Mouse (Mus musculus): ENCODE data around the gene Ercc6. TPM values are rescaled to one million over a fixed set of nuclear protein-coding genes. Genes with fewer than 3 reads are reported as not detected.

Gene Ercc6
- polyA plus RNA-seq, 1 experiment from 2014 or later = 8.4 TPM

- Histone ChIP-seq H3K9me3 (ENCODE audit: control insufficient read depth, low read length) (no peaks in the 10 kb centered on the region), H3K27ac (replicated peaks) (no peak overlapping the region), H3K27me3 (ENCODE audit: control insufficient read depth, insufficient read depth, low read length) (no peaks in the 10 kb centered on the region), H3K36me3 (ENCODE audit: control insufficient read depth, insufficient read depth, low read length) (no peaks in the 10 kb centered on the region), H3K9ac (ENCODE audit: low read length) (no peak overlapping the region), H3K4me1 (replicated peaks; ENCODE audit: control insufficient read depth, insufficient read depth) (no peaks in the 10 kb centered on the region), H3K4me2 (replicated peaks; ENCODE audit: low read depth) (no peak overlapping the region), H3K4me3 (ENCODE audit: low read depth, low read length) (no peak overlapping the region)
- WGBS = 49% methylated on average over 8 of the region's 8 CpGs
- DNase-seq (ENCODE audit: low spot score) (no peak), ATAC-seq (ENCODE audit: low FRiP score, low TSS enrichment) (no peak)
- no peak for TF ChIP-seq CTCF (IDR thresholded peaks at IDR 0.05; ENCODE audit: low read depth)
Measured at GRCm38 (mm10) chr14:32606316-32606715, 93.0 kb downstream of the Ercc6 start.

GRCm38 (mm10) chr14:32609392-32609791 is 96.1 kb downstream of the Ercc6 start:
- Histone ChIP-seq H3K27ac (replicated peaks) (no peak overlapping the region), H3K4me3 (ENCODE audit: low read depth, low read length) (no peak overlapping the region), H3K27me3 (ENCODE audit: control insufficient read depth, insufficient read depth, low read length) (no peaks in the 10 kb centered on the region), H3K9ac (ENCODE audit: low read length) (no peak overlapping the region), H3K9me3 (ENCODE audit: control insufficient read depth, low read length) (no peaks in the 10 kb centered on the region), H3K4me2 (replicated peaks; ENCODE audit: low read depth) (no peak overlapping the region), H3K4me1 (replicated peaks; ENCODE audit: control insufficient read depth, insufficient read depth) (no peaks in the 10 kb centered on the region), H3K36me3 (ENCODE audit: control insufficient read depth, insufficient read depth, low read length) (no peaks in the 10 kb centered on the region)
- WGBS = 10% methylated on average over 3 of the region's 3 CpGs
- DNase-seq (ENCODE audit: low spot score) (no peak), ATAC-seq (ENCODE audit: low FRiP score, low TSS enrichment) (no peak)
- TF ChIP-seq CTCF (IDR thresholded peaks at IDR 0.05; ENCODE audit: low read depth) (peak; percentile 80), EP300 (optimal IDR thresholded peaks at IDR 0.05) (no peak)

- Histone ChIP-seq H3K4me2 (replicated peaks; ENCODE audit: low read depth) (no peak overlapping the region), H3K36me3 (ENCODE audit: control insufficient read depth, insufficient read depth, low read length) (no peaks in the 10 kb centered on the region), H3K4me3 (ENCODE audit: low read depth, low read length) (no peak overlapping the region), H3K9ac (ENCODE audit: low read length) (no peak overlapping the region), H3K27me3 (ENCODE audit: control insufficient read depth, insufficient read depth, low read length) (no peaks in the 10 kb centered on the region), H3K4me1 (replicated peaks; ENCODE audit: control insufficient read depth, insufficient read depth) (no peaks in the 10 kb centered on the region), H3K27ac (replicated peaks) (no peak overlapping the region), H3K9me3 (ENCODE audit: control insufficient read depth, low read length) (no peaks in the 10 kb centered on the region)
- no peak for DNase-seq (ENCODE audit: low spot score)
- no peak for ATAC-seq (ENCODE audit: low FRiP score, low TSS enrichment)
- 87% methylated on average over 5 of the region's 5 CpGs for WGBS
- TF ChIP-seq CTCF (IDR thresholded peaks at IDR 0.05; ENCODE audit: low read depth) (no peak), EP300 (optimal IDR thresholded peaks at IDR 0.05) (no peak)
Measured at GRCm38 (mm10) chr14:32617253-32617652, 103.9 kb downstream of the Ercc6 start.

- no peaks in the 10 kb centered on the region for H3K4me1 ChIP-seq (replicated peaks; ENCODE audit: control insufficient read depth, insufficient read depth)
- WGBS = 77% methylated on average over 3 of the region's 3 CpGs
- no peak for ATAC-seq (ENCODE audit: low FRiP score, low TSS enrichment)
Measured at GRCm38 (mm10) chr14:32624245-32624644, 110.9 kb downstream of the Ercc6 start.

GRCm38 (mm10) chr14:32624811-32625210 is 111.5 kb downstream of the Ercc6 start:
- ATAC-seq (ENCODE audit: low FRiP score, low TSS enrichment) (no peak), DNase-seq (ENCODE audit: low spot score) (no peak)
- H3K4me1 ChIP-seq (replicated peaks; ENCODE audit: control insufficient read depth, insufficient read depth) = no peaks in the 10 kb centered on the region
- H3K4me3 ChIP-seq (ENCODE audit: low read depth, low read length) = no peak overlapping the region
- no peak overlapping the region for H3K4me2 ChIP-seq (replicated peaks; ENCODE audit: low read depth)
- TF ChIP-seq EP300 (optimal IDR thresholded peaks at IDR 0.05) (no peak), CTCF (IDR thresholded peaks at IDR 0.05; ENCODE audit: low read depth) (no peak)
- no peaks in the 10 kb centered on the region for H3K9me3 ChIP-seq (ENCODE audit: control insufficient read depth, low read length)
- 86% methylated on average over 7 of the region's 7 CpGs for WGBS
- no peak overlapping the region for H3K27ac ChIP-seq (replicated peaks)
- no peaks in the 10 kb centered on the region for H3K36me3 ChIP-seq (ENCODE audit: control insufficient read depth, insufficient read depth, low read length)
- no peak overlapping the region for H3K9ac ChIP-seq (ENCODE audit: low read length)
- no peaks in the 10 kb centered on the region for H3K27me3 ChIP-seq (ENCODE audit: control insufficient read depth, insufficient read depth, low read length)

More at GRCm38 (mm10) chr14:32624245-32624644, 110.9 kb downstream of the Ercc6 start:
- Histone ChIP-seq H3K9ac (ENCODE audit: low read length) (no peak overlapping the region), H3K27me3 (ENCODE audit: control insufficient read depth, insufficient read depth, low read length) (no peaks in the 10 kb centered on the region), H3K36me3 (ENCODE audit: control insufficient read depth, insufficient read depth, low read length) (no peaks in the 10 kb centered on the region), H3K9me3 (ENCODE audit: control insufficient read depth, low read length) (no peaks in the 10 kb centered on the region), H3K4me2 (replicated peaks; ENCODE audit: low read depth) (no peak overlapping the region), H3K4me3 (ENCODE audit: low read depth, low read length) (no peak overlapping the region), H3K27ac (replicated peaks) (no peak overlapping the region)
- no peak for DNase-seq (ENCODE audit: low spot score)
- TF ChIP-seq EP300 (optimal IDR thresholded peaks at IDR 0.05) (no peak), CTCF (IDR thresholded peaks at IDR 0.05; ENCODE audit: low read depth) (no peak)

- no peaks in the 10 kb centered on the region for H3K27me3 ChIP-seq (ENCODE audit: control insufficient read depth, insufficient read depth, low read length)
- H3K4me3 ChIP-seq (ENCODE audit: low read depth, low read length) = no peak overlapping the region
- no peaks in the 10 kb centered on the region for H3K36me3 ChIP-seq (ENCODE audit: control insufficient read depth, insufficient read depth, low read length)
- no peak overlapping the region for H3K27ac ChIP-seq (replicated peaks)
- H3K4me2 ChIP-seq (replicated peaks; ENCODE audit: low read depth) = no peak overlapping the region
- WGBS = 43% methylated on average over 2 of the region's 2 CpGs
- no peak for TF ChIP-seq EP300 (optimal IDR thresholded peaks at IDR 0.05)
- no peak for TF ChIP-seq CTCF (IDR thresholded peaks at IDR 0.05; ENCODE audit: low read depth)
- ATAC-seq (ENCODE audit: low FRiP score, low TSS enrichment) (no peak), DNase-seq (ENCODE audit: low spot score) (no peak)
- H3K9ac ChIP-seq (ENCODE audit: low read length) = no peak overlapping the region
- no peaks in the 10 kb centered on the region for H3K9me3 ChIP-seq (ENCODE audit: control insufficient read depth, low read length)
- no peaks in the 10 kb centered on the region for H3K4me1 ChIP-seq (replicated peaks; ENCODE audit: control insufficient read depth, insufficient read depth)
Measured at GRCm38 (mm10) chr14:32627271-32627670, 114.0 kb downstream of the Ercc6 start.

Measured in stomach, postnatal 0 days (tissue).